Mouse (Mus musculus) midbrain, embryonic 10.5 days (tissue): ENCODE measurements around the gene Atp4a. TPM values are rescaled to one million over a fixed set of nuclear protein-coding genes. Genes with fewer than 3 reads are reported as not detected.
A peak's percentile ranks its signal among the peaks of the same experiment; 100 is the strongest.

ENCODE experiments used
- DNase-seq: peaks from one replicate; pipeline ENCODE4 v3.0.0-alpha.2; 2017; ENCODE audit warnings: low spot score
- H3K27ac ChIP-seq: fragments of 300-500 bp; sonication (generic); replicated peaks from 2 replicates; pipeline ENCODE4 v1.5.1; 2016; ENCODE audit warnings: mild to moderate bottlenecking
- H3K27me3 ChIP-seq: fragments of 300-500 bp; sonication (generic); 2 replicates; pipeline ENCODE4 v1.6.1; 2016; ENCODE audit warnings: low read depth, mild to moderate bottlenecking; ENCODE audit not compliant: poor library complexity, severe bottlenecking
- H3K36me3 ChIP-seq: fragments of 300-500 bp; sonication (generic); 2 replicates; pipeline ENCODE4 v1.6.1; 2016; ENCODE audit warnings: mild to moderate bottlenecking, moderate library complexity
- H3K4me1 ChIP-seq: fragments of 300-500 bp; sonication (generic); 2 replicates; pipeline ENCODE4 v1.6.1; 2016
- H3K4me3 ChIP-seq: fragments of 300-500 bp; sonication (generic); 2 replicates; pipeline ENCODE4 v1.5.1; 2016; ENCODE audit warnings: mild to moderate bottlenecking, moderate library complexity
- H3K9me3 ChIP-seq: fragments of 300-500 bp; sonication (generic); replicated peaks from 2 replicates; pipeline ENCODE4 v1.6.1; 2016; ENCODE audit warnings: mild to moderate bottlenecking
- WGBS: fragments of 180-500 bp; shearing (Covaris S2); methylation state at CpG from one replicate; pipeline ENCODE4 v1.1.7; 2016; 5-methylcytosine and 5-hydroxymethylcytosine counted together
- polyA plus RNA-seq: library from polyadenylated mRNA; unstranded; fragments of >200 nt; fragmentation: Nextera tagmentation; extraction: Ambion mirVana; gene quantifications from 2 replicates; pipeline ENCODE4 v1.2.1, GENCODE M21; 2016

The Atp4a gene
- polyA plus RNA-seq, 1 experiment from 2014 or later: 0.89 TPM

DNA sequence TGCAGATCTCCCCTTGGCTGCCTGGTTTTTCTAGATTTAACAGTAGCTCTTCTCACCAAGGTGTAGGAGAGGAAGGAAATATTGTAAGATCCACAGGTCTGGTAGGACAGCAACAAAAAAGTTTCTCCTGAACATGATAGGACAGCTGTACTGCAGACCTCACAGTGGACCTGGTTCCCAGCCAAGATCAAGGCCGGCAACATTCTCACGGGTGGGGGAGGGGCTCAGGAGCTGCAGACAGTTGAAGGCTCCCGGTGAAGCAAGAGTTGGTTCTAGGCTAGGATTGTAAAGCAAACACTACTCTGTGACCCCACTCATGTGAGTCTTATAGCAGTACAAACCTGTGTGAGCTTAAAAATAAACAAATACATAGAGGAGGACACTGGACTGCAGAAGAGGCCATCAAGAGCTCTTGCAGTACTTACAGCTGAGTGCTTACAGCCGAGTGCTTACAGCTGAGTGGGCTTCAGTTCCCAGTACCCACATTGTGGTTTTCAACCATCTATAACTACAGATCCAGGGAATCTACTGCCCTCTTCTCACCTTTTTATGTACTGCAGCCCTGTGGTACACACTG lies 32.1 kb downstream of the Atp4a start:
- H3K4me3 ChIP-seq: no peak overlapping the region
- no peaks in the 10 kb centered on the region for H3K4me1 ChIP-seq
- no peak overlapping the region for H3K27ac ChIP-seq
- WGBS: 56% methylated on average over 4 of the region's 4 CpGs
- DNase-seq: no peak
- H3K27me3 ChIP-seq: no peaks in the 10 kb centered on the region
- H3K9me3 ChIP-seq: no peaks in the 10 kb centered on the region
- peaks cover 16% of the 10 kb centered on the region for H3K36me3 ChIP-seq

DNA sequence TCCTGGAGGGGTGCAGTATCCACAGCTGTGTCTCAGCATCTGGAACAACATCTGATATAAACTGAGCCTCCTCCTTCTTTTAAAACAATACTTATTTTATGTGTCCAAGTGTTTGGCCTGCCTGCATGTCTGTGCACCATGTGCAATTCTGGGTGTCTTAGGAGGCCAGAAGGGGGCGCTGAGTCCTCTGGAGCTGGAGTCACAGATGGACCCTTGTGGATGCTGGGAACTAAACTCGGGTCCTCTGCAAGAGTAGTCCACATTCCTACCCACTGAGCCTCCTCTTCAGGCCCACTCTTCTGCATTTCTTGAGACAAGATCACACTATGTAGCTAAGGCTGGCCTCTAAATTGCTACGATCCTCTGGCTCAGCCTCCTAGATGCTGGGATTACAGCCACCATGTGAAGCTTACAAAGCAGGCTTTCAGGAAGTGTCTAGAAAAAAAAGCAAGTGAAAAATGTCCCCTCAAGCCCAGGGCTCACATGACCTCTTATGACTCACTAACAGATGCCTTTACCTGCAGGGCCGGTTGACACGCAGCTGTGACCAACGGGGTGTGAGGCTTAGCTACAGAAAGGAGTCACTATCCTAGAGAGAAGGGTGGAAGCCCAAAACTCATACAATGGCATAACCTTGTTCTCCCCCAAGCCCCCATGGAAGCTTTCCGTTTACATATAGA lies 35.7 kb downstream of the Atp4a start:
- no peak for DNase-seq

DNA sequence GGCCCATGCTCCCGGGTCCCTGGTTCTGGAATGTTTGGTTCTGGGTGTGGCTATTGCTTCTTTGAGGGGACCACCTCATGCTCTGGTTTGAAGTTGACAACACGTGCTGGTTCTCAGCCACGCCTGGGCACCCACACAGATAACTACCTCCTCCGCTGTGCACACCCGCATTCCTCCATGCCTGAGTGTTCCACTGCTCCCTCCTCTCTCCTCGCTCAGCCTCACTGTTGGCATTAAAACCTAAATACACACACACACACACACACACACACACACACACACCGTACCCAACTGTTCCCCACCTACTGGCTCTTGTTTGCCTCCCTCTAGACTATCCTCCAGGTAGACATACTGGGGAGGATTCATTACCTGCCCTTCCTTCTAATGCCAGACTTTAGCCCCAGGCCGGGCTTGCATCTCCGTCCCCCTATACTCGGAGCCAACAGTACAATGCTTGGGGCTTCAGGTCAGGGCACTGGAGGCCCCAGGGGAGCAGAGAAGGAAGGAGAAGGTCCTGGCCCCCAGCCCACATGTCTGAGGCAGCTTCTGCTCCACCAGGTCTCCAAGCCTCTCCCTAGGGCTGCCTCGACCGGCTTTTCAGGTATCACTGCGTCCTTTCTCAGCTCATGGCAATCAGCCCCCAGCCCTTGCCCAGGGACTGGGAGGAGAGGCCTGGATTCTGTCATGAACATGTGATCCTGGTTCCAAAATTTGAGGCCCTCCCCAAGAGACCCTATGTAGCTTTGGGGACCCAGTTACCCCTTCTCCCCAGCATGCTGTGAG lies 38.0 kb downstream of the Atp4a start:
- Histone ChIP-seq H3K4me1 (no peaks in the 10 kb centered on the region), H3K36me3 (peaks cover 12% of the 10 kb centered on the region), H3K27me3 (no peaks in the 10 kb centered on the region), H3K27ac (no peak overlapping the region), H3K4me3 (no peak overlapping the region), H3K9me3 (peaks cover 11% of the 10 kb centered on the region)
- 90% methylated on average over 13 of the region's 13 CpGs for WGBS
- DNase-seq: no peak

More for the DNA sequence above, 35.7 kb downstream of the Atp4a start:
- Histone ChIP-seq H3K27ac (no peak overlapping the region), H3K9me3 (no peaks in the 10 kb centered on the region), H3K4me1 (no peaks in the 10 kb centered on the region), H3K36me3 (0 out of 2 replicates have a peak, but pooled peaks cover 5% of the 10 kb centered on the region), H3K4me3 (no peak overlapping the region), H3K27me3 (no peaks in the 10 kb centered on the region)
- 87% methylated on average over 7 of the region's 7 CpGs for WGBS

DNA sequence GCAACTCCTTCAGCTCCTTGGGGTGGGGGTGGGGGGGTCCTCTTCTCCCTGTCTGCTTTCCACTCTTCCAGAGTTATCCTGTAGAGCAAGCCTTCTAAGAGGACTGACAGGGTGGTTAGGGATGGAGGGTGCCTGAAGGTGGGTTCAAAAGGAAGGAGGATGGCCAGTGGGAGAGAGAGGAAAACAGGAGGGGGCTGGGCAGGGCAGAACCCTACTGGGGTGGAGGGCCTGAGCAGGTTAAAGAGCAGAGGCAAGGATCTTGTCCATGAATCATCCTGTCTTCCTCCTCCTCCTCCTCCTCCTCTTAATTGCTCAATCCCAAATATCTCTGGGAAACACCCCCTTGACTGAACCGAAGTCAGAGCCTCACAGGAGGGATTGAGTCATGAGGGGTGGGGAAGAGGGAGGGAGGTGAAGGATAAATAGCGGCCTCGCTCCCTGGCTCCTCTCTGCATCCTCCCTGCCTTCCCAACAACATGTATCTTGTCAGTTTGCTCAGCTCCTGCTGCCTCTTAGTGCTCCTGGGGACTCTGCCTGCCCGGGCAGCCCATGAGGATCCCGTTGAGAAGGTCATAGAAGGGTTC lies 39.2 kb downstream of the Atp4a start, which contains the start of gene Sbsn:
Sbsn (plus strand) TSS at position 386 of the 584 bp plus-strand sequence.
- no peak within 1 kb of the TSS for H3K27ac ChIP-seq
- no peaks in the 10 kb centered on the region for H3K27me3 ChIP-seq
- H3K4me1 ChIP-seq: no peaks in the 10 kb centered on the region
- DNase-seq: no peak
- peaks cover 14% of the 10 kb centered on the region for H3K9me3 ChIP-seq
- peaks cover 23% of the 10 kb centered on the region for H3K36me3 ChIP-seq
- WGBS: 75% methylated on average over 5 of the region's 5 CpGs
- no peak within 1 kb of the TSS for H3K4me3 ChIP-seq

DNA sequence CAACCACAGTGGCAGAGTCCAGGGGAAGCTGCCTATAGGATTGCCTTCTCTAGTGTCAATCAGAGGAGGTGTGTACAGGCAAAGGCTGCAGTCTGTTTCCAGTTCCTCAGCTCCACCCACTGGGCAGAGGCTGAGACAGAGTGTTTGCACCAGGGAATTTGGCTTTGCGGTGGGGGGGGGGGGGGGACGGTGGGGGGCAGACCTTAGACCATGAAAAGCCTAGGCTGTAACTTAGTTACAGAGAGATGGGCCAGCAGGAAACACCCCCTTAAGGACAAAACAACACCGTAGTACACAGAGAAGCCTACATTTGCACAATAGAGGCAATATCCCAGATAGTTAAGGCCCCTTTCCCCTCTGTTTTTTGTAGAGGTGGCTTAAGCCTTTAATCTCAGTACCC lies 45.0 kb downstream of the Atp4a start:
- 71% methylated on average over 3 of the region's 3 CpGs for WGBS
- no peaks in the 10 kb centered on the region for H3K27me3 ChIP-seq

DNA sequence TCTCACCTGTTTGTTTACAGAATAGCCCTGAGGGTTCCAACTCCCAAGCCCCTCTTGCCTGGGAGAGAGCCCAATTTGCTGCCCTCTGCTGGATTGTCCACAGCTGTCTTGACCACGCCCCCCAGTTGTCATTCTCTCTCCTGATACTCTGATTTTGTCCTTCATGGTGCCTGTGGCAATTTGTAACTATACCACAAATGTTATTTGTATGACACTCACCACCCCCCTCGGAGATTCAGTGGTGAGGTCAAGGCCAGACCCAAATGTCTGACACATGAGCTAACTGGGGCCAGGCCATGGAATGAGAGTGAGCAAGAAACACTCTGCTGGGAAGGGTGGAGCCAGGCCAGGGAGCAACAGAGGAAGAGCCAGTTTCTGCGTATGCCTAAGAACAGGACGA lies 46.8 kb downstream of the Atp4a start:
- 44% methylated on average over 4 of the region's 4 CpGs for WGBS
- no peak overlapping the region for H3K27ac ChIP-seq
- H3K4me1 ChIP-seq: no peaks in the 10 kb centered on the region
- H3K36me3 ChIP-seq: peaks cover 25% of the 10 kb centered on the region
- H3K27me3 ChIP-seq: no peaks in the 10 kb centered on the region
- peak; percentile 24 for DNase-seq
- peaks cover 13% of the 10 kb centered on the region for H3K9me3 ChIP-seq
- H3K4me3 ChIP-seq: no peak overlapping the region

More for the DNA sequence above, 45.0 kb downstream of the Atp4a start:
- Histone ChIP-seq H3K4me1 (no peaks in the 10 kb centered on the region), H3K27ac (no peak overlapping the region), H3K9me3 (peaks cover 14% of the 10 kb centered on the region), H3K36me3 (peaks cover 25% of the 10 kb centered on the region), H3K4me3 (no peak overlapping the region)
- DNase-seq: no peak

DNA sequence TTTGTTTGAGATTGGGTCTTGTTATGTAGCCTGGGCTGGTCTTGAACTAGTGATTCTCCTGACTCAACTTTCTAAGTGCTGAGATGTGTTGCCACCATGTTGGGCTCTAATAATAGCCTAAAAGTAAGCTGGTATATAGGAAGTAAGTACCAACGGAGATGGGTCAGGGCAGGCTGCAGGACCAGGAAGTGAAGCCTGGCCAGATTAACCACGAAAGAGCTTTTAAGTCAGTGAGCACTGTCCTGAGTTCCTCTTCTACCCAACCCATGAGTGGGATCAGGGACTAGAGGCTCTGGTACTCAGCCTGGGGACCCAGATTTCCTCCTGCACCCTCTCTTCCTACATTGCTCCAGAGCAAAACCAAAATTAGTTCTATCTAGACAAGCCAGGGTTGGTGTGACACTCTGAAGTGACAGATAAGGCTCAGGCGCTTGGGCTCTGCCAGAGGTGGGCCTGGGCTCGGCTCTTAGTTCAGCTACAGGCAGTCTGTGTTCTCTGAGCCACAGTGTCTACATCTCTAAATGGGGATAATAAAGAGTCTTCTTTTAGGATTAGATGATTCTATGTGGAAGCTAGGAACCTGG lies 49.9 kb downstream of the Atp4a start:
- no peak overlapping the region for H3K4me3 ChIP-seq
- DNase-seq: no peak
- H3K36me3 ChIP-seq: 0 out of 2 replicates have a peak, but pooled peaks cover under 1% of the 10 kb centered on the region
- H3K4me1 ChIP-seq: peaks cover 10% of the 10 kb centered on the region
- H3K9me3 ChIP-seq: no peaks in the 10 kb centered on the region
- H3K27ac ChIP-seq: no peak overlapping the region
- H3K27me3 ChIP-seq: 0 out of 2 replicates have a peak, but pooled peaks cover 6% of the 10 kb centered on the region
- 86% methylated on average over 4 of the region's 4 CpGs for WGBS

DNA sequence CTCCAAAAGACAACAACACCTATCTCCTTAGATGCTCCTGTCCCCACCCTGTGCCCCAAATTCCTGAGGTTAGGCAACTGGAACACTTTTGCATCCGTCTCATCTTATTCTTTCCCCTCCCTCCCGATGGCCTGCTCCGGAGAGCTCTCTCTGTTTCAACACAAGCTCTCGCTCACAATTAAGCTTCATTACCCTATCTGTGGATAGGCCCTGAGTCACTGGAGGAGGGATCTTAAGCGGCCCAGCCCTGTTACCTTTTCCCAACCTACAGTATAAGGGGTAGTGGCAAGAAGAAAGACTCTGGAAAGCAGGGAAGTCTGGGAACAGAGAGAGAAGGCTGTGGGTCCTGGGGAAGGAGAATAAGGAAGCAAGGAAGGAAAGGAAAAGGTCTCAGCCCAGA lies 51.4 kb downstream of the Atp4a start, which contains the start of gene Dmkn:
Dmkn (plus strand) TSS at position 301 of the 400 bp plus-strand sequence.
- WGBS: 45% methylated on average over 5 of the region's 5 CpGs
- Histone ChIP-seq H3K4me1 (peaks cover 10% of the 10 kb centered on the region), H3K36me3 (no peaks in the 10 kb centered on the region), H3K27me3 (0 out of 2 replicates have a peak, but pooled peaks cover 6% of the 10 kb centered on the region), H3K27ac (no peak within 1 kb of the TSS), H3K9me3 (no peaks in the 10 kb centered on the region), H3K4me3 (no peak within 1 kb of the TSS)
- DNase-seq: no peak

DNA sequence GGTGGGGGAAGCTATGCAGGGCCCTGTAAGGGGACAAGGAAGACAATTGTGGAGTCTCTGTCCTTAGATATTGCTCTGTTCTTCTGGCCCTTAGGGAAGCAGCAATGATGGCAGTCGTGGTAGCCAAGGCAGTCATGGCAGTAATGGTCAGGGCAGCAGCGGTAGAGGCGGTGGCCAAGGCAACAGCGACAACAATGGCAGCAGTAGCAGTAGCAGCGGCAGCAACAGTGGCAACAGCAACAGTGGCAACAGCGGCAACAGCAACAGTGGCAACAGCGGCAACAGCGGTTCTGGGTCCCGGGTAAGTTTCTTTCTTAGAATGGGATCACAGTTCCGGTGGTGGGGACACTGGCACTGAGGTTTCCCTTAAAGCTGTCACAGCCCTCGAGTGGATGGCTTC lies 53.2 kb downstream of the Atp4a start:
- no peaks in the 10 kb centered on the region for H3K9me3 ChIP-seq
- no peak overlapping the region for H3K4me3 ChIP-seq
- H3K27me3 ChIP-seq: 0 out of 2 replicates have a peak, but pooled peaks cover 6% of the 10 kb centered on the region
- peak; percentile 23 for DNase-seq
- H3K27ac ChIP-seq: no peak overlapping the region
- H3K4me1 ChIP-seq: peaks cover 13% of the 10 kb centered on the region
- H3K36me3 ChIP-seq: no peaks in the 10 kb centered on the region
- WGBS: 42% methylated on average over 11 of the region's 11 CpGs

DNA sequence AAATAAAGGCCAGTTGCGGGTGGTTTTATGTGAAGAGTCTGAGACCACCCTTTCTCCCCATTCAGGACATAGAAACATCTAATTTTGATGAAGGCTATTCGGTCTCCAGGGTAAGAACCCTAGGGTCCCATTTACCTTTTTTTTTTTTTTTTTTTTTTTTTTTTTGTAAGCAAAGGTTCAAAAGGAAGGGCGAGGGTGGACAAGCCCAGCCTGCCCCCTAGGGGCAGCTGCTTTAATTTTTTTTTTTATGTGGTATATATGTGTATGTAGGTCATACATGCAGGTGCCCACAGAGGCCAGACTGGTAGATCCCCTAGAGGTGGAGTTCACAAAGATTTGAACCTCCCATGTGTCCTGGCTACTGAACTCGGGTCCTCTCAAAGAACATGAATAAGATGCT lies 54.4 kb downstream of the Atp4a start:
- H3K9me3 ChIP-seq: no peaks in the 10 kb centered on the region
- 0 out of 2 replicates have a peak, but pooled peaks cover 6% of the 10 kb centered on the region for H3K27me3 ChIP-seq
- WGBS: 90% methylated on average over 4 of the region's 4 CpGs
- H3K27ac ChIP-seq: no peak overlapping the region
- H3K4me1 ChIP-seq: peaks cover 13% of the 10 kb centered on the region
- H3K36me3 ChIP-seq: no peaks in the 10 kb centered on the region
- H3K4me3 ChIP-seq: no peak overlapping the region
- no peak for DNase-seq

DNA sequence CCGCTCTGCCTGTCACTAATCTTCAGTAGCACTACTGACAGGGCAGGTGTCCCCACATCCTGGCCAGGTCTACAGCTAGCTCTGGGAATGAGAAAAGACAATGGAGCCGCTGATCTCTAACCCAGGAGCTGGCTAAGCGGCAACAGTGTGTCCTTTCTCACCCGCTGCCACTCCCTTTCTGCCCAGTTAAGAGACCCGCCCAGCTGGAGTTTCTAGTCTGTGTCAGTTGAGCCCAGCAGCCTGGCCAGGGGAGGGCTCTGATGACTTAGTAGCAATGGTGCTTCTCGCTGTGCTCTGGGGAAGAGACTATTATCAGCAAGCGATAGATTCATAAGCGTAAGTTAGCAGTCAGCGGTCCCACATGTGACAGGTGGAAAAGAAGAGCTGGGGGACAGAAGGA lies 57.2 kb downstream of the Atp4a start:
- Histone ChIP-seq H3K36me3 (no peaks in the 10 kb centered on the region), H3K4me3 (no peak overlapping the region), H3K27me3 (0 out of 2 replicates have a peak, but pooled peaks cover 5% of the 10 kb centered on the region), H3K27ac (no peak overlapping the region), H3K9me3 (0 out of 2 replicates have a peak, but pooled peaks cover 3% of the 10 kb centered on the region), H3K4me1 (peaks cover 13% of the 10 kb centered on the region)
- WGBS: 37% methylated on average over 9 of the region's 9 CpGs
- DNase-seq: no peak
